Mouse (Mus musculus): ENCODE results near the gene Tecpr2.

- TF ChIP-seq POLR2A (IDR thresholded peaks at IDR 0.05; ENCODE audit: insufficient read length, low read depth) (no peak), MAX (IDR thresholded peaks at IDR 0.05; ENCODE audit: low read depth) (no peak), USF1 (IDR thresholded peaks at IDR 0.05; ENCODE audit: low read depth) (no peak), E2F4 (IDR thresholded peaks at IDR 0.05; ENCODE audit: insufficient read depth) (no peak), MYOG (IDR thresholded peaks at IDR 0.05; ENCODE audit: control insufficient read depth in 1 of 3, insufficient read depth in 1 of 3, insufficient read length in 2 of 3, low read depth in 2 of 3) (no peak), POLR2AphosphoS2 (IDR thresholded peaks at IDR 0.05; ENCODE audit: insufficient read length, low read depth) (no peak), CEBPB (IDR thresholded peaks at IDR 0.05; ENCODE audit: insufficient read depth, poor library complexity, severe bottlenecking) (no peak), REST (IDR thresholded peaks at IDR 0.05; ENCODE audit: insufficient read depth, insufficient read length) (no peak), MYOD1 (IDR thresholded peaks at IDR 0.05; ENCODE audit: control insufficient read depth in 1 of 3, insufficient read length in 2 of 3, low read depth in 2 of 3) (no peak), TCF12 (IDR thresholded peaks at IDR 0.05; ENCODE audit: insufficient read depth, poor library complexity, severe bottlenecking) (no peak), TCF3 (IDR thresholded peaks at IDR 0.05; ENCODE audit: insufficient read length, low read depth) (no peak), SRF (IDR thresholded peaks at IDR 0.05; ENCODE audit: control insufficient read depth, insufficient read length, low read depth) (no peak)
Observed at GRCm38 (mm10) chr12:110841731-110842493, 47.2 kb upstream of the Tecpr2 start.
